Mouse (Mus musculus): ENCODE results near the gene Myh7. TPM values are rescaled to one million over a fixed set of nuclear protein-coding genes. Genes with fewer than 3 reads are reported as not detected.
"Not testable (repeated sequence)": the region's sequence is repeated elsewhere in the genome, so short reads cannot be mapped to it uniquely, and the experiment has no call there.

The Myh7 gene
- polyA plus RNA-seq, 1 experiment from 2014 or later, result 8.2 TPM

GRCm38 (mm10) chr14:54948781-54949180, 45.6 kb downstream of the Myh7 start:
- Histone ChIP-seq H3K9me3 (no peaks in the 10 kb centered on the region), H3K27me3 (0 out of 2 replicates have a peak, but pooled peaks cover 5% of the 10 kb centered on the region), H3K4me3 (no peak overlapping the region), H3K9ac (no peak overlapping the region), H3K4me2 (no peak overlapping the region), H3K36me3 (no peaks in the 10 kb centered on the region), H3K4me1 (replicated peaks) (no peaks in the 10 kb centered on the region), H3K27ac (no peak overlapping the region)
- no peak for ATAC-seq (ENCODE audit: low FRiP score)
- WGBS, result 89% methylated on average over 9 of the region's 9 CpGs

DNA sequence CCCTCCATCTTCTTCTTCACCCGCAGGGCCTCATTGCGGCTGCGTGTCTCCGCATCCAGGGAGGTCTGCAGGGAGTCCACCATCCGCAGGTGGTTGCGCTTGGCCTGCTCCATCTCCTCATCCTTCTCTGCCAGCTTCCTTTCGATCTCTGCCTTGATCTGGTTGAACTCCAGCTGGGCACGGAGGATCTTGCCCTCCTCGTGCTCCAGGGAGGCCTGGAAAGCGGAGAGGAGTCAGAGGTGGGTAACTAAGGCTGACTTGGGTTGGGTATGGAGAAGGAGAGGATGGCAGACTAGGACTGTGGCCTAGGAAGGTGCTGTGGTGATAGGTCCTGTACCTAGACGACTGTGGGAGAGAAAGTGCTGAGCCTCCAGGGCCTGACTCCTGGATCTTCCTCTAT, 47.4 kb downstream of the Myh7 start:
- 89% methylated on average over 11 of the region's 11 CpGs for WGBS
- H3K36me3 ChIP-seq; H3K4me1 ChIP-seq (replicated peaks); ATAC-seq (ENCODE audit: low FRiP score); H3K9ac ChIP-seq; H3K27me3 ChIP-seq; H3K27ac ChIP-seq; H3K4me3 ChIP-seq; H3K9me3 ChIP-seq; H3K4me2 ChIP-seq: not testable (repeated sequence)

DNA sequence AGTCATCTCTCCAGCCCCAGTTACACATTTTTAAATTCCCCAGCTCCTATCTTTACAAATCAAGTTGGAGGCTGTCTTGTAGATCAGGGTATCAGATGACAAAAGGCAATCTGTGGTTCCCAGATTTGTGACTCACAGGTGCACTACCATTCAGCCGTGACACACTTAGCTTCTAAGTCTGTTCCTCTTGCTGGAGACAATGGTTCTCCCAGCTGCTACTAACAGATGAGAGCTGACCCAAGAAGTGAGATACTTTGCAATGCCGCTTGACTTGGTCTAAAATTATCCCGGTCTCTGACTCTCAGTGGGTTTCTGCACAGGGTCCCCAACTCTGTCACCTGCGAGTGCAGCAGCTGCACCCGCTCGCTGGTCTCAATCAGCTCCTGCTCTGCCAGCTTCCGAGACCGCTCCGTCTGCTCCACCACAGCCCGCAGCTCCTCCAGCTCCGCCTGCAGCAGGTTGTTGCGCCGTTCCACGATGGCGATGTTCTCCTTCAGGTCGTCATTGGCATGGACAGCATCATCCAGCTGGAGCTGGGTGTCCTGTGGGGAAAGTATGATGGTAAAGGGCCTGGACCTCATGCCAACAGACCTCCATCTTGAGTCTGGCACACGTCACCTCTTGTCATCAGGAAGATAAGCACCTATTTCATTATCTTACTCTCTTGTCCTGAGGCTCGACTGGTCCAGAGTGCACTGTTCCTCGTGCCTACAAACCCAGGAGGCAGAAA, 48.3 kb downstream of the Myh7 start:
- no peaks in the 10 kb centered on the region for H3K9me3 ChIP-seq
- H3K4me2 ChIP-seq, result no peak overlapping the region
- H3K27ac ChIP-seq, result no peak overlapping the region
- 0 out of 2 replicates have a peak, but pooled peaks cover 7% of the 10 kb centered on the region for H3K27me3 ChIP-seq
- no peak overlapping the region for H3K9ac ChIP-seq
- ATAC-seq (ENCODE audit: low FRiP score), result no peak
- 84% methylated on average over 19 of the region's 19 CpGs for WGBS
- H3K4me3 ChIP-seq, result no peak overlapping the region
- H3K36me3 ChIP-seq, result no peaks in the 10 kb centered on the region
- H3K4me1 ChIP-seq (replicated peaks), result no peaks in the 10 kb centered on the region

GRCm38 (mm10) chr14:54944939-54945338, 49.5 kb downstream of the Myh7 start:
- no peak for ATAC-seq (ENCODE audit: low FRiP score)
- Histone ChIP-seq H3K9ac (no peak overlapping the region), H3K4me1 (replicated peaks) (no peaks in the 10 kb centered on the region), H3K27ac (no peak overlapping the region), H3K4me3 (no peak overlapping the region), H3K9me3 (no peaks in the 10 kb centered on the region), H3K27me3 (0 out of 2 replicates have a peak, but pooled peaks cover 5% of the 10 kb centered on the region), H3K36me3 (no peaks in the 10 kb centered on the region), H3K4me2 (no peak overlapping the region)
- WGBS, result 72% methylated on average over 2 of the region's 2 CpGs

- Histone ChIP-seq H3K4me1 (replicated peaks) (no peaks in the 10 kb centered on the region), H3K27ac (no peak overlapping the region), H3K9ac (no peak overlapping the region), H3K9me3 (no peaks in the 10 kb centered on the region), H3K4me3 (no peak overlapping the region), H3K27me3 (0 out of 2 replicates have a peak, but pooled peaks cover 2% of the 10 kb centered on the region), H3K36me3 (no peaks in the 10 kb centered on the region), H3K4me2 (no peak overlapping the region)
- no peak for ATAC-seq (ENCODE audit: low FRiP score)
- 91% methylated on average over 7 of the region's 7 CpGs for WGBS
Observed at GRCm38 (mm10) chr14:54943971-54944370, 50.5 kb downstream of the Myh7 start.

DNA sequence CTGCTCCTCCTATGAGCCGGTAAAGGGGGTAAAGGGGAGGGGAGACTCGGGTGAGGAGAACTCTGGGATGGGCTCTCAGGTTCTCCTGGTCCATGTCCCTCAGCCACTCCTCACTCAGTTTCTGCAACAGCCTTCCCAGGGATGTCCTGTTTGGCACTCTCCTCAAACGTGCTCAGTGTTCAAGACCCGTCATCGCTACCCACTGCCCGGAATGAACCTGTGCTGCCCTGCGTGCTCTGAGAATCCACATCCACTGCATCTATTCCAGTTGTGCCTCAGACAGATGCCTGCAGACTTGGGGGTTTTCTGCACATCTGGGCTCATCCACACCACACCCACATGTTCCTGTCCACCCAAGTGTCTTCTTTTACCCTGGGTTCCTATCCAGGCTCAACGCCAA, 51.9 kb downstream of the Myh7 start:
- Histone ChIP-seq H3K9me3 (no peaks in the 10 kb centered on the region), H3K4me3 (no peak overlapping the region), H3K36me3 (no peaks in the 10 kb centered on the region), H3K27me3 (0 out of 2 replicates have a peak, but pooled peaks cover 4% of the 10 kb centered on the region), H3K9ac (no peak overlapping the region), H3K4me2 (no peak overlapping the region), H3K27ac (no peak overlapping the region), H3K4me1 (replicated peaks) (no peaks in the 10 kb centered on the region)
- WGBS, result 88% methylated on average over 8 of the region's 8 CpGs
- ATAC-seq (ENCODE audit: low FRiP score), result no peak

DNA sequence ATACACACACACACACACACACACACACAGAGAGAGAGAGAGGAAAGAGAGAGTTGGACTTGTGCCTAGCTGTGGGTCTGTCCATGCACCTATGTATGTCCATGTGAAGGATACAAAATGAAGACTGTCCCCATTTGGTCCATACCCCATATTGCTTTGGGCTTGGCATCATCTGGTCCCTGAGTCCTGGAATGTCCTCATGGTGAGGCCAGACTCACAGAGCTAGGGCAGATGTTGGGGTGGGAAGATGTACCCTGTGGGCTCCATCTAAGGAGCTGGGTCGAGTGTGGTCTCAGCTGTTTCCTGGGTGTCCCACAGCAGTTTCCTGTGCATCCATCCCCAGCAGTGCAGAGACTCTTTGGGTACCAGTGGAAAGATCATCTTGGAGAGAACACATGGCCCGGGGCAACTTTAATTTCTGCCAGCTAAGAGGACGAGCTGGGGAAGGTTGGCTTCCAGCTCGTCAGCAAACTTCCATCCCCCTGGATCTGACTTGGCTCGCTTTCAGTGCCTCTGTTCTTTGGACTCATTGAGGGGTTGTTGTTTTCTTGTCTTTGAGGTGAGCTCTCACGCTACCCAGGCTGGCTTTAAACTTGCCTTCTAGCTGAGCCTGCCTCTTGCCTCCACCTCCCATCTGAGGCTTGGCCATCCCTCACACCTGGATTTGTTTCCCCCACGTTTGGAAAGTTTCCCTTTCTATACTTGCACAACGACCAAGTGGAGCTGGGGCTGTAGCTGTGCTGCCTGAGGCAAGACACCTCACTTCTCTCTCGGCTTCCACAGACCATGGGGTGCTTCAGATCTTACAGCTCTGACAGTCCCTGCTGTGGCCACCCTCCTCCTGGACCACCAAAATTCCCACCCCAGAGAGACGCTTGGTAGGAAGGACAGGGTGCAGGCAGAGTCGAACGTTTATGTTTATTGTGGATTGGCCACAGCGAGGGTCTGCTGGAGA, 53.1 kb downstream of the Myh7 start:
- no peak overlapping the region for H3K9ac ChIP-seq
- no peak overlapping the region for H3K4me3 ChIP-seq
- no peak for ATAC-seq (ENCODE audit: low FRiP score)
- H3K27me3 ChIP-seq, result 0 out of 2 replicates have a peak, but pooled peaks cover 6% of the 10 kb centered on the region
- H3K36me3 ChIP-seq, result no peaks in the 10 kb centered on the region
- H3K9me3 ChIP-seq, result no peaks in the 10 kb centered on the region
- H3K4me2 ChIP-seq, result no peak overlapping the region
- WGBS, result 69% methylated on average over 13 of the region's 13 CpGs
- no peak overlapping the region for H3K27ac ChIP-seq
- H3K4me1 ChIP-seq (replicated peaks), result peaks cover 5% of the 10 kb centered on the region

DNA sequence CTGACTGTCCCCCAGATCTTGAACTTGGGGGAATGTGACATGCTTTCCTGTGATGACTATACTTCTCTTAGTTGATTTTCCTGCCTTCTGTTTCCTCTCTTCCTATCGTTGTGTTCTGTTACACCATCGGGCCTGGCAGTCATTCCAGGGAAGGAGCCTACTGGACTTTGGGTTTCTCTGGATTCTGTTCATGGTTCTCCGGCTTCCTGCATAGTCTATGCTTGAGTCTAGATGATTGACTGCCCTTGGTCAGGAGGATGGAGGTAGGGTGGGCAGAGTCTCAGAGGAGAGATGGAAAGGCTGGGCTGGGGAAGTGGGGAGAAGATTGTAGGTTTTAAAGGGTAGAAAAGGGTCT, 54.3 kb downstream of the Myh7 start:
- 89% methylated on average over 3 of the region's 3 CpGs for WGBS
- no peaks in the 10 kb centered on the region for H3K9me3 ChIP-seq
- no peak overlapping the region for H3K4me2 ChIP-seq
- H3K9ac ChIP-seq, result no peak overlapping the region
- H3K27me3 ChIP-seq, result 0 out of 2 replicates have a peak, but pooled peaks cover 6% of the 10 kb centered on the region
- no peak overlapping the region for H3K4me3 ChIP-seq
- no peak for ATAC-seq (ENCODE audit: low FRiP score)
- H3K36me3 ChIP-seq, result no peaks in the 10 kb centered on the region
- no peak overlapping the region for H3K27ac ChIP-seq
- peaks cover 14% of the 10 kb centered on the region for H3K4me1 ChIP-seq (replicated peaks)

- Histone ChIP-seq H3K9me3 (no peaks in the 10 kb centered on the region), H3K4me1 (replicated peaks) (peaks cover 14% of the 10 kb centered on the region), H3K36me3 (no peaks in the 10 kb centered on the region), H3K4me2 (no peak overlapping the region), H3K9ac (no peak overlapping the region), H3K4me3 (no peak overlapping the region), H3K27me3 (0 out of 2 replicates have a peak, but pooled peaks cover 6% of the 10 kb centered on the region), H3K27ac (no peak overlapping the region)
- 53% methylated on average over 12 of the region's 12 CpGs for WGBS
- ATAC-seq (ENCODE audit: low FRiP score), result no peak
Observed at GRCm38 (mm10) chr14:54939434-54940175, 54.8 kb downstream of the Myh7 start.

- no peak overlapping the region for H3K9ac ChIP-seq
- H3K4me2 ChIP-seq, result no peak overlapping the region
- H3K9me3 ChIP-seq, result no peaks in the 10 kb centered on the region
- no peak for ATAC-seq (ENCODE audit: low FRiP score)
- 77% methylated on average over 15 of the region's 15 CpGs for WGBS
- H3K4me1 ChIP-seq (replicated peaks), result peaks cover 14% of the 10 kb centered on the region
- 0 out of 2 replicates have a peak, but pooled peaks cover 6% of the 10 kb centered on the region for H3K27me3 ChIP-seq
- no peak overlapping the region for H3K4me3 ChIP-seq
- H3K36me3 ChIP-seq, result no peaks in the 10 kb centered on the region
- H3K27ac ChIP-seq, result no peak overlapping the region
Observed at GRCm38 (mm10) chr14:54938431-54939219, 55.8 kb downstream of the Myh7 start.

- no peak overlapping the region for H3K4me2 ChIP-seq
- WGBS, result 90% methylated on average over 16 of the region's 16 CpGs
- H3K9ac ChIP-seq, result no peak overlapping the region
Observed at GRCm38 (mm10) chr14:54937361-54938182, 56.9 kb downstream of the Myh7 start.

More at GRCm38 (mm10) chr14:54937361-54938182, 56.9 kb downstream of the Myh7 start:
- H3K4me1 ChIP-seq (replicated peaks), result peaks cover 21% of the 10 kb centered on the region
- no peak overlapping the region for H3K4me3 ChIP-seq
- 0 out of 2 replicates have a peak, but pooled peaks cover 6% of the 10 kb centered on the region for H3K27me3 ChIP-seq
- H3K27ac ChIP-seq, result no peak overlapping the region
- H3K9me3 ChIP-seq, result no peaks in the 10 kb centered on the region
- H3K36me3 ChIP-seq, result no peaks in the 10 kb centered on the region
- ATAC-seq (ENCODE audit: low FRiP score), result no peak

Measured in hindbrain, embryonic 13.5 days (tissue).